Mouse (Mus musculus): ENCODE data around the gene Lmna.

- no peak for TF ChIP-seq CTCF (IDR thresholded peaks at IDR 0.05; ENCODE audit: extremely low read depth, insufficient read length, insufficient replicate concordance, low read depth, low read length)
- no peak for TF ChIP-seq POLR2A (IDR thresholded peaks at IDR 0.05; ENCODE audit: low read depth, low read length)
These were observed 6.7 kb upstream of the Lmna start for GRCm38 (mm10) chr3:88516407-88516806.

All from small intestine, adult 2 months (tissue).